Mouse (Mus musculus): ENCODE measurements around the gene Qtrt1.

- TF ChIP-seq POLR2A (IDR thresholded peaks at IDR 0.05; ENCODE audit: borderline replicate concordance, extremely low read depth, insufficient read depth, insufficient read length, poor library complexity, severe bottlenecking) (no peak), CTCF (IDR thresholded peaks at IDR 0.05; ENCODE audit: borderline replicate concordance, extremely low read depth, insufficient read depth, insufficient read length) (no peak; the same call in 1 of the 2 replicates)
Observed at GRCm38 (mm10) chr9:21433766-21434165, 22.1 kb downstream of the Qtrt1 start.

All from brain, embryonic 14.5 days (tissue).